Mouse (Mus musculus): ENCODE data around the gene Gm9970.

Gm9970 gene

GRCm38 (mm10) chr5:31240637-31241521 lies at the start of gene Gm9970, which contains the start of gene Nrbp1:
TSS of gene Gm9970 (minus strand) at chr5:31241232.
TSS of gene Nrbp1 (plus strand) at chr5:31240864.
- in situ Hi-C loops (cut with MboI, MseI), result loop anchor here (5.0 kb wide), 1 partner anchor 64 kb away; the partner anchor contains the start of gene Gm29609

GRCm38 (mm10) chr5:31289626-31290230 lies 48.7 kb upstream of the Gm9970 start:
- in situ Hi-C loops (cut with MboI, MseI), result loop anchor here (5.0 kb wide), 1 partner anchor 87 kb away; the partner anchor contains the start of gene Zfp513

GRCm38 (mm10) chr5:31288655-31289054 lies 47.6 kb upstream of the Gm9970 start:
- in situ Hi-C loops (cut with MboI, MseI), result no loop called here

GRCm38 (mm10) chr5:31288225-31288624 lies 47.2 kb upstream of the Gm9970 start:
- in situ Hi-C loops (cut with MboI, MseI), result no loop called here

- in situ Hi-C loops (cut with MboI, MseI), result no loop called here
These were observed 38.4 kb upstream of the Gm9970 start for GRCm38 (mm10) chr5:31279245-31279988.

GRCm38 (mm10) chr5:31273018-31273417 lies 32.0 kb upstream of the Gm9970 start:
- in situ Hi-C loops (cut with MboI, MseI), result no loop called here

GRCm38 (mm10) chr5:31267686-31268085 lies 26.7 kb upstream of the Gm9970 start:
- in situ Hi-C loops (cut with MboI, MseI), result no loop called here

- in situ Hi-C loops (cut with MboI, MseI), result no loop called here
These were observed 25.1 kb upstream of the Gm9970 start for GRCm38 (mm10) chr5:31266101-31266500.

- in situ Hi-C loops (cut with MboI, MseI), result no loop called here
These were observed 16.6 kb upstream of the Gm9970 start for GRCm38 (mm10) chr5:31257616-31258015.

- in situ Hi-C loops (cut with MboI, MseI), result no loop called here
These were observed 14.9 kb upstream of the Gm9970 start for GRCm38 (mm10) chr5:31255971-31256370.

- in situ Hi-C loops (cut with MboI, MseI), result no loop called here
These were observed 14.3 kb upstream of the Gm9970 start for GRCm38 (mm10) chr5:31255381-31255780.

GRCm38 (mm10) chr5:31254901-31255300 lies 13.9 kb upstream of the Gm9970 start:
- in situ Hi-C loops (cut with MboI, MseI), result no loop called here

- in situ Hi-C loops (cut with MboI, MseI), result no loop called here
These were observed 13.4 kb upstream of the Gm9970 start for GRCm38 (mm10) chr5:31254452-31254851.

- in situ Hi-C loops (cut with MboI, MseI), result no loop called here
These were observed 12.8 kb upstream of the Gm9970 start for GRCm38 (mm10) chr5:31253806-31254205.

- in situ Hi-C loops (cut with MboI, MseI), result no loop called here
These were observed 11.9 kb upstream of the Gm9970 start for GRCm38 (mm10) chr5:31252795-31253545.

- in situ Hi-C loops (cut with MboI, MseI), result no loop called here
These were observed 11.1 kb upstream of the Gm9970 start for GRCm38 (mm10) chr5:31252151-31252550.

GRCm38 (mm10) chr5:31251541-31252101 lies 10.6 kb upstream of the Gm9970 start, which contains the start of gene Krtcap3:
TSS of gene Krtcap3 (plus strand) at chr5:31251691.
- in situ Hi-C loops (cut with MboI, MseI), result no loop called here

- in situ Hi-C loops (cut with MboI, MseI), result no loop called here
These were observed 9.7 kb upstream of the Gm9970 start for GRCm38 (mm10) chr5:31250716-31251115.

- in situ Hi-C loops (cut with MboI, MseI), result loop anchor here (5.0 kb wide), 1 partner anchor 65 kb away; the partner anchor contains the start of gene Gm29609
These were observed 1.2 kb upstream of the Gm9970 start for GRCm38 (mm10) chr5:31242191-31242590.

GRCm38 (mm10) chr5:31241522-31242034 lies 546 bp upstream of the Gm9970 start:
- in situ Hi-C loops (cut with MboI, MseI), result loop anchor here (5.0 kb wide), 1 partner anchor 64 kb away; the partner anchor contains the start of gene Gm29609

All from regulatory T cell (primary cell).